Mouse (Mus musculus): Measurements from ENCODE around the gene Clrn1.
"Not testable (repeated sequence)": the region's sequence is repeated elsewhere in the genome, so short reads cannot be mapped to it uniquely, and the experiment has no call there.

The Clrn1 gene

GRCm38 (mm10) chr3:58884801-58885573 lies at the start of gene Clrn1:
Clrn1 (minus strand) TSS chr3:58885340.
- DNase-seq (ENCODE audit: low spot score in 2 of 2) = peak in 1 of 2 experiments; percentile 9

GRCm38 (mm10) chr3:58924027-58924426 lies 38.9 kb upstream of the Clrn1 start:
- DNase-seq (ENCODE audit: low spot score in 2 of 2) = no peak

- no peak for DNase-seq (ENCODE audit: low spot score in 2 of 2)
Measured at GRCm38 (mm10) chr3:58923140-58923539, 38.0 kb upstream of the Clrn1 start.

DNA sequence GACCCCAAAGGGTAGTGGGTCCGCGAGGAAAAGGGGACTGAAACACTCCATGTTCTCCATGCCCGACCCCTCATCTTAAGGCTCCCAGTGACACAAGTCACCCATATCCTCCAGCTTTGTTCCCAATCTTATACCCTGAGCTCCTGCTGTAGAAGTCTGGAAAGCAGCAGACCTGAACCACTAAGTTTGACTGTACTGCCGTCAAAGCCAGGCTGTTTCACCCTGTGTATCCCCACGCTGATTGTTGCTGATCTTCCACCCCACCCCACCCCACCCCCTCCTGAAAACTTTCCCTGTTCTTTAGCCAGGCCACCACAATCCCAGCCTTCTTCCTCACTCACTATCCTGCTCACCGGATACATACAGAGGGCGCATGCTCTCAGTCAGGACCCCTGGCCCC lies 37.5 kb upstream of the Clrn1 start:
- no peak for DNase-seq (ENCODE audit: low spot score in 2 of 2)

DNA sequence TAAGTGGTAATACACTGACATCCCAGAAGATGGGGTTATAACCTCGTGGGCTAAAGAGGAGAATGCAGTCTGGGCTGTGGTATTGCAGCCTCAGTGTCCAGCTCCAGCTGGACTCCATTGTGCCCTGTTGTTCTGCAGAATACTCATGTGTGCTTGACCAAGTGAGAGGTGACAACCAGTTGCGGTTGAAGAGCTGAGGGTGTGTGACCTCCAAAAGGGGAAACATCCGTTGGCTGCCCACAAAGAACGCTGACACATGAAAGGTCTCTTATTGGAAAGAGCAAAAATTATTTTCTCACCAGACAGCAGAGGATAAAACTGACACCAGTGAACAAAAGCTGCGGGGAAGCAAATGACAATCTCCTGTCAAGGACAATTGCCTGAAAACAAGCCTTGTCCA lies 36.2 kb upstream of the Clrn1 start:
- no peak for DNase-seq (ENCODE audit: low spot score in 2 of 2)

DNA sequence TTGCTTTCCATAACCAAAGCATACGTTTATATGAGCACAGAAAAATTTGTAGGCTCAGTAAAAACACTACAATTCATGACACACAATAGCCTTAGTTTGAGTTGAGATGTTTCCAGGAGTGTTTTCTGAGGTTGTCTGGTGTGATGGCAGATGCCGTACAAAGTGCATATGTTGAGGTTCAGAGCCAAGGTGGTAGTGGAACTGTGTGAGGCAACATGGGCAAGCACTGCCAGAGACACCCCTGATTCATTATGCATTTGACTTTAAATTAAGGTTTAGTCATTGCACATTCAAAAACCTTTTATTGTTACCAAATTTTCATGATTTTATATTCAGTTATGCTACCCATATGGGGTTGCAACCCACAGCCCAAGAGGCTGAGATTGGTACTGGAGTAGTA lies 19.5 kb upstream of the Clrn1 start:
- DNase-seq (ENCODE audit: low spot score in 2 of 2) = no peak

DNA sequence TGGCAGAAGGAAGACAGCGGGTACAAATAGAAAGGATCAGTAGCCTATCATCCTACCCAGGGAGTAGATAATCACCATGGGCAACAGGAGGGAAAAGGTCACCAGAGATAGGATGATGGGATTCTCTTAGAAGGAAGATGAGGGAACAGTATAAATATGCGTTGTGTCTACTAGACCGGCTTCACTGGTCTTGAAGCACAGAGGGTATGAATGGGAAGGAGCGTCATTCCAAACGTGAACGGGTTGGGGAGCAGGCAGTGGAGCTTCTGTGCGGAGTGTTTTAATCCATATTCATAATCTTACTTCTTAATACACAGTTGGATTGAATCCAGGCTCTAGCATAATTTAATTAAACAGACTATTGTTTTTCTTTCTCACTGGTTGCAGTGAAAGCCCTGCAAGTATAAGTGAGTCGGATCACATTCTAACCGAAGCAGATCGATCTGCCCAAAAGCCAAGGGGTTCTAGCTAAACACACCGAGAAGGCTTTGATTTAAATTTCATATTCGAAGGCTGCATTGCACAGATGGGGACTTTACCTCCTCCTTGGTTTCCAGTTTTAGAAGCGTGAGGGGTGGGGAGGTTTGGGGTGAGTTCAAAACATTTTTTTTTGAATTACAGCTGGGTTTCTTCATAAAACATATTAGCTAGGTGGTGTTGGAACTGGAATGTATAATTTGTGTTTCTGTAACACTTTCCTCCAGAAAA lies 17.1 kb upstream of the Clrn1 start:
- peak; percentile 5 to 8 for DNase-seq (ENCODE audit: low spot score in 2 of 2)

GRCm38 (mm10) chr3:58895131-58895530 lies 10.0 kb upstream of the Clrn1 start:
- DNase-seq (ENCODE audit: low spot score in 2 of 2) = no peak

GRCm38 (mm10) chr3:58894529-58894928 lies 9.4 kb upstream of the Clrn1 start:
- DNase-seq (ENCODE audit: low spot score in 2 of 2) = no peak

- DNase-seq (ENCODE audit: low spot score in 2 of 2) = no peak
Measured at GRCm38 (mm10) chr3:58889670-58890069, 4.5 kb upstream of the Clrn1 start.

DNA sequence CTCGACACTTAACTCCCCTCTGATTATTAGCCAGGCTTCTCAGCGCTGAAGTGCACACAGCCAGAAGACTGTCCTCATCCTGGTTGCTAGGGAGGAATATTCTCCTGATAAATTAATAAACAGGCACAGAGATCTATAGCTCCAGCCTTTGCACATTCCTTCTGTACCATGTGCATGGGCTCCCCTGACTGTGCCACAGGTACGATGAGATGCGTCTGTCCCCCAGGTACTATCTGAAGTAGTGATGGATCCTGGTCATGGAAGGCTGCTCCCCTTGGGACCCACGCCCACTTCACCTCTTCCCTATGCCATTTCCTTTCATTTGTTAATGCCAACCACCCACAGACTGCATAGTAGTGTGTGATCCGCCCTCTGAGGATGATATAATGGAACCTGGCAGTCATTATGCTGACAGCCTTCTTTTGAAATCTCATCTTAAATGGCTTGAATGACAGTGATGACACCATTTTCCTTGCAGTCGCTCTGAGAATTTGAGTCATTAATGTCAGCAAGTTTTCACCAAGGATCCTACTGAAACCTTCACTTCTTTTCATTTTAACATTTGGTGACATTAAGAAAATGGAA lies 3.1 kb upstream of the Clrn1 start:
- DNase-seq (ENCODE audit: low spot score in 2 of 2) = no peak

GRCm38 (mm10) chr3:58887719-58888118 lies 2.6 kb upstream of the Clrn1 start:
- DNase-seq (ENCODE audit: low spot score in 2 of 2) = no peak

DNA sequence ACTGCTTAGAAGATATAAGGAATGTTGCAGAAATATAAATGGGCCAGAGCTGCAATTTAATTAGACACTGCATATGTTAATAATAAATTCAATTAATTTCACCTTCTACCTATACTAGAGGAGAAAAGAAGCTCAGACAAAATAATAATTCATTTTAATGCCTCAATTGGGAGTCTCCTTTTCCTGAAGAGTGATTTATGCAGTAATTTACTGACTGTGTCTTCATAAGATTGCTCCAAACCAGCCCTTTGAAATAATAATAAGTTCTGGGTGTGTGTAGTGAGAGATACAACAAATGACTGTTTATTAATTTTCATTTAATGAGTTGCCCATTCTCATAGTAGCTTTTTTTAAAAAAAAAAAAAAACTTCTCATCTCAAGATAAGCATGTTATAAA lies 1.6 kb downstream of the Clrn1 start:
- no peak for DNase-seq (ENCODE audit: low spot score in 2 of 2)

- DNase-seq (ENCODE audit: low spot score in 2 of 2) = peak; percentile 11 to 18
Measured at GRCm38 (mm10) chr3:58882878-58883510, 2.1 kb downstream of the Clrn1 start.

GRCm38 (mm10) chr3:58881016-58881415 lies 4.1 kb downstream of the Clrn1 start:
- no peak for DNase-seq (ENCODE audit: low spot score in 2 of 2)

DNA sequence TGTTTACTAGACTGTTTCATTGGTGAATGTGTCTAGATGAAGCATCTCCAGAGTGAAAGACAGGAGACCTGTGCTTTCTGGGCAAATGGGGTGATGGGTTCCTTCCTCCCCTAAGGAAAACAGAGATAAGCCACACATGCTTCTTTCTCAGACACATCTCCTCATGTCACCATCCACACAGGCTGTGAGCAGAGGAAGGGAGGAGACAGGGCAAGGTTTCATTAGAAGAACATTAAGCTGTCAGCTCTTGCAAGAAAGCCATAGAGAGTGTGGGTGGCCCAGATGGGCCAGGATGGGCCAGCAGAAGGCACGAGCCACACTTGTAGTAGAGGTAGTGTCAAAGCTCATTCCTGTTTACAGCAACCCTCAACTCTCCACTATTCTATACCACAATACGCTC lies 5.0 kb downstream of the Clrn1 start:
- no peak for DNase-seq (ENCODE audit: low spot score in 2 of 2)

DNA sequence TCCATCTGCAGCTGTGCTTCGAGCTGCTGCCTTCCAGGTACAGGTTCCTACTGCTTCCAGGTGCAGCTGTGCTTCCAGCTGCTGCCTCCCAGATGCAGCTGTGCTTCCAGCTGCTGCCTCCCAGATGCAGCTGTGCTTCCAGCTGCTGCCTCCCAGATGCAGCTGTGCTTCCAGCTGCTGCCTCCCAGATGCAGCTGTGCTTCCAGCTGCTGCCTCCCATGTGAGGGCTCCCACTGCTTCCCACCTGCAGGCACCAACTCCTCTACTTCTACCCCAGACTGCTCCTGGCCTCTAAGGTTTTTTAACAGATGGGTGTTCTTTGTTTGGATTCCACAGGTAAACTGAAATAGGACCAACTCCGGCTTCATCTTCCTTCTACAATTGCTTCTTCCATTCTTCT lies 13.3 kb downstream of the Clrn1 start:
- not testable (repeated sequence) for DNase-seq (ENCODE audit: low spot score in 2 of 2)

DNA sequence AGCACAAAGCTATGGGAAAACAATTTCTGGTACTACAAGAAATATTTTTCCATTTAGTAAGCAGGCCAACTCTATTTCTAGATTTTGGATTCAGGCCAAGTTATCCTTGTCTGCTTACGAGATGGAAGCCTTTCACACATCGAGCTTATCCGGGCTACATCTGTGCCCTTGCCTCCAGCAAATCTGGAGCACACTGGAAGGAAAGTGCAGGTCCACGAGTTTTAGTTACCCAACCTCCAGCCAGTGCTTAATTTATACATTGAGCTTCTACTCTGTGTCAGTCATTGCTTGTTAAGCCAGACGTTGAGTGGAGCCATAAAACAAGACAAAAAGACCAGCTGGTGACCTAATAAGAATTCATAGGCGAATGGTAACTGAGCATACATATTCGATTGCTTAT lies 19.4 kb downstream of the Clrn1 start:
- DNase-seq (ENCODE audit: low spot score in 2 of 2) = peak; percentile 10 to 16

DNA sequence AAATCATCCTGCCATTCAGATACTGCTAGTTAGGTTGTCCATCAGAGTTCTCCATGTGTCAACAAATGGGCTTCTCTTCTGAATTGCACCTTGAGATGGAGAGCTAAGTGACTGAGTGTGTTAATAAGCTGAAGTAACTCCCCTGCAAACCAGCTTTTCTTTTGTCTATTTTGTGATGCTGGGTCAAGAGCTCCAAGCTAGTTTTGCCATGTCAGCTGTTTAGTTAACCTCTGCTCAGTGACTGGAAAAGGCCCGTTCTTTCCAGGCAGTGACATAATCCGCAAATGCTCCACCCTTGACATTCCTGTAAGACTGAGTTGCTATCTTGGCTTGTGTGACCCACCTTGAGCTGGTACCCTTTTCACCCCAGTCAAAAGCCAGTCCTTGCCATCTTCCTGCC lies 22.2 kb downstream of the Clrn1 start:
- no peak for DNase-seq (ENCODE audit: low spot score in 2 of 2)

GRCm38 (mm10) chr3:58843415-58843814 lies 41.7 kb downstream of the Clrn1 start:
- peak in 1 of 2 experiments; percentile 11 for DNase-seq (ENCODE audit: low spot score in 2 of 2)

DNA sequence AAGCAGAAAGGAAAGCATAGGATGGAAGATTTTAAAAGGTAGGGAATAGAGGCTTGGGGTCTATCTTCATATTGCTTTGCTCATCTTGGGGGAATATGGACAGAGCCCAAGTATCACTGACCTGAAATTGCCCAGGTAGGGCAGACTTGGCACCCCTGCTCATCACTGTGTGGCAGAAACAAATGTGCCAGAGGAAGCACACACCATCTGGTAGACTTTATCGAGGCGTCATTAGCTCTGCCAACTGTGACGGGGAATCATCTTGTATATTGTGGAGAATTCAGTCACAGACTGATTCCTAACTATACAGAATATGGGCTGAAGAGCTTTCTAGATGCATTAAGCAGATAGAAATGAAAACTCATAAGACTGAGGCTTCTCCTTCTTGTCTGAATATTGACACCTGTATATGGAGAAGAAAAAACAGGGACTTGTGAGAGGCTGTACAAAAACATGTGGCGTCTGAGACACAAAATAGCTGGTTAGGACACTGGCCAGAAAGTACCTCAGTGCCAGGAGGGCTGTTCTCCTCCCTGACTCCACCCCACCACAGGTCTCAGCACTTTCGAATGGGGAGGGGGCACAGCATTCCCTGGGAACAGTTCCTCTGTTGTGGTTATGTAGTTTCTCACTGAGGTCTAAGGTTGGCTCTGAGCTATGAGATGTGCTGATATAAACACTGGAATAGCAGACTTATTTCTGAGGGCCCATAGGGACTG lies 51.5 kb downstream of the Clrn1 start:
- no peak for DNase-seq (ENCODE audit: low spot score in 2 of 2)

GRCm38 (mm10) chr3:58832888-58833287 lies 52.3 kb downstream of the Clrn1 start:
- DNase-seq (ENCODE audit: low spot score in 2 of 2) = no peak

Measured in right cerebral cortex, adult 2 months (tissue).